Mouse (Mus musculus) MEL (cell line): ENCODE measurements around the gene Babam2. TPM values are rescaled to one million over a fixed set of nuclear protein-coding genes. Genes with fewer than 3 reads are reported as not detected.
A peak's percentile ranks its signal among the peaks of the same experiment; 100 is the strongest.

Experiments
- DNase-seq: peaks from one replicate; pipeline ENCODE4 v3.0.0; 2011; ENCODE audit warnings: low read depth, low spot score
- H3K27ac ChIP-seq: 2 replicates; pipeline ENCODE4 v1.5.1; 2012; ENCODE audit warnings: low read depth, mild to moderate bottlenecking, control low read depth, low read length, moderate library complexity; ENCODE audit not compliant: control insufficient read depth
- H3K27me3 ChIP-seq, 2 experiments: fragments of 150-350 bp in 1 of 2; sonication (generic) in 1 of 2; 2 replicates each; pipeline ENCODE4 v1.6.1; 2012; ENCODE audit warnings: low read length in 2 of 2, mild to moderate bottlenecking in 2 of 2, improper control_type of control experiment in 1 of 2, moderate library complexity in 1 of 2; ENCODE audit not compliant: insufficient read depth in 2 of 2, control insufficient read depth in 1 of 2
- H3K36me3 ChIP-seq, 2 experiments: 2 replicates each; pipeline ENCODE4 v1.6.1; 2012 to 2014; ENCODE audit warnings: low read length in 2 of 2, improper control_type of control experiment in 1 of 2, inconsistent platforms in 1 of 2, mild to moderate bottlenecking in 1 of 2; ENCODE audit not compliant: insufficient read depth in 2 of 2, control insufficient read depth in 1 of 2
- H3K4me1 ChIP-seq, 2 experiments: fragments of 150-350 bp in 1 of 2; sonication (generic) in 1 of 2; 2 replicates each; pipeline ENCODE4 v1.6.1; 2012; ENCODE audit warnings: low read length in 2 of 2, improper control_type of control experiment in 1 of 2, mild to moderate bottlenecking in 1 of 2; ENCODE audit not compliant: insufficient read depth in 2 of 2, control insufficient read depth in 1 of 2
- H3K4me3 ChIP-seq, 2 experiments: fragments of 150-350 bp in 1 of 2; sonication (generic) in 1 of 2; 2 replicates each; pipeline ENCODE4 v1.5.1; 2012; ENCODE audit warnings: low read depth in 2 of 2, low read length in 2 of 2, mild to moderate bottlenecking in 2 of 2, moderate library complexity in 2 of 2, control low read depth in 1 of 2, improper control_type of control experiment in 1 of 2; ENCODE audit not compliant: control insufficient read depth in 1 of 2, insufficient read depth in 1 of 2
- H3K79me2 ChIP-seq: 2 replicates; pipeline ENCODE4 v1.6.1; 2012; ENCODE audit warnings: mild to moderate bottlenecking, low read length, moderate library complexity; ENCODE audit not compliant: control insufficient read depth, poor library complexity, insufficient read depth
- H3K9ac ChIP-seq: 2 replicates; pipeline ENCODE4 v1.6.1; 2012; ENCODE audit warnings: low read depth, mild to moderate bottlenecking, control low read depth, low read length, moderate library complexity; ENCODE audit not compliant: control insufficient read depth, poor library complexity, severe bottlenecking
- H3K9me3 ChIP-seq: fragments of 150-350 bp; sonication (generic); replicated peaks from 2 replicates; pipeline ENCODE4 v1.6.1; 2012; ENCODE audit warnings: mild to moderate bottlenecking, low read length, improper control_type of control experiment, moderate library complexity; ENCODE audit not compliant: insufficient read depth
- BHLHE40 ChIP-seq: IDR thresholded peaks from 2 replicates; pipeline ENCODE4 v1.6.1; 2012; ENCODE audit warnings: low read depth, mild to moderate bottlenecking, inconsistent platforms, low read length, improper control_type of control experiment, borderline replicate concordance
- CHD1 ChIP-seq: IDR thresholded peaks from 2 replicates; pipeline ENCODE4 v1.6.1; 2012; ENCODE audit warnings: low read depth, mild to moderate bottlenecking, inconsistent platforms, low read length, improper control_type of control experiment
- E2F4 ChIP-seq: IDR thresholded peaks from 2 replicates; pipeline ENCODE4 v1.6.1; 2011; ENCODE audit warnings: low read depth, low read length, improper control_type of control experiment, borderline replicate concordance
- ELF1 ChIP-seq: IDR thresholded peaks from 2 replicates; pipeline ENCODE4 v1.6.1; 2014; ENCODE audit warnings: low read depth, mild to moderate bottlenecking, inconsistent platforms, low read length, improper control_type of control experiment, moderate library complexity
- EP300 ChIP-seq, 2 experiments: IDR thresholded peaks; 2 replicates each; pipeline ENCODE4 v1.6.1; 2011; ENCODE audit warnings: improper control_type of control experiment in 2 of 2, low read length in 2 of 2, low read depth in 1 of 2, mild to moderate bottlenecking in 1 of 2
- ETS1 ChIP-seq: IDR thresholded peaks from 2 replicates; pipeline ENCODE4 v1.6.1; 2012; ENCODE audit warnings: low read depth, mild to moderate bottlenecking, inconsistent platforms, low read length, improper control_type of control experiment, moderate library complexity
- GABPA ChIP-seq: IDR thresholded peaks from 2 replicates; pipeline ENCODE4 v1.6.1; 2012; ENCODE audit warnings: low read depth, mild to moderate bottlenecking, inconsistent platforms, low read length, improper control_type of control experiment, moderate library complexity
- HCFC1 ChIP-seq: IDR thresholded peaks from 2 replicates; pipeline ENCODE4 v1.6.1; 2012; ENCODE audit warnings: low read depth, mild to moderate bottlenecking, inconsistent platforms, low read length, improper control_type of control experiment, moderate library complexity
- JUND ChIP-seq: IDR thresholded peaks from 2 replicates; pipeline ENCODE4 v1.6.1; 2011; ENCODE audit warnings: low read depth, mild to moderate bottlenecking, improper control_type of control experiment, low read length
- MAX ChIP-seq: IDR thresholded peaks from 2 replicates; pipeline ENCODE4 v1.6.1; 2011; ENCODE audit warnings: low read length, improper control_type of control experiment
- MEF2A ChIP-seq: IDR thresholded peaks from 2 replicates; pipeline ENCODE4 v1.6.1; 2014; ENCODE audit warnings: low read depth, mild to moderate bottlenecking, inconsistent platforms, low read length, improper control_type of control experiment; ENCODE audit not compliant: poor library complexity, insufficient replicate concordance, severe bottlenecking; ENCODE audit errors: extremely low read depth
- MXI1 ChIP-seq: IDR thresholded peaks from 2 replicates; pipeline ENCODE4 v1.6.1; 2011; ENCODE audit warnings: mild to moderate bottlenecking, low read depth, low read length, improper control_type of control experiment
- MYB ChIP-seq: IDR thresholded peaks from 2 replicates; pipeline ENCODE4 v1.6.1; 2011; ENCODE audit warnings: mild to moderate bottlenecking, low read depth, low read length, improper control_type of control experiment
- NELFE ChIP-seq: IDR thresholded peaks from 2 replicates; pipeline ENCODE4 v1.6.1; 2011; ENCODE audit warnings: low read depth, low read length, improper control_type of control experiment
- NRF1 ChIP-seq: IDR thresholded peaks from 2 replicates; pipeline ENCODE4 v1.6.1; 2014; ENCODE audit warnings: low read depth, mild to moderate bottlenecking, inconsistent platforms, low read length, improper control_type of control experiment, moderate library complexity; ENCODE audit not compliant: poor library complexity, insufficient read depth, severe bottlenecking
- POLR2A ChIP-seq, 2 experiments: IDR thresholded peaks; 2 replicates each; pipeline ENCODE4 v1.6.1; 2011 to 2012; ENCODE audit warnings: low read length in 2 of 2, mild to moderate bottlenecking in 2 of 2, control low read depth in 1 of 2, improper control_type of control experiment in 1 of 2, low read depth in 1 of 2, moderate library complexity in 1 of 2; ENCODE audit not compliant: control insufficient read depth in 1 of 2, insufficient read depth in 1 of 2, poor library complexity in 1 of 2
- POLR2AphosphoS2 ChIP-seq: IDR thresholded peaks from 2 replicates; pipeline ENCODE4 v1.6.1; 2011; ENCODE audit warnings: low read length, improper control_type of control experiment
- POLR2AphosphoS5 ChIP-seq: IDR thresholded peaks from 2 replicates; pipeline ENCODE4 v1.6.1; 2012; ENCODE audit warnings: low read depth, borderline replicate concordance, mild to moderate bottlenecking, inconsistent platforms, low read length, moderate library complexity, mixed read lengths
- RAD21 ChIP-seq: IDR thresholded peaks from 2 replicates; pipeline ENCODE4 v1.6.1; 2011; ENCODE audit warnings: mild to moderate bottlenecking, low read depth, low read length, improper control_type of control experiment
- SIN3A ChIP-seq: IDR thresholded peaks from 2 replicates; pipeline ENCODE4 v1.6.1; 2012; ENCODE audit warnings: low read length, improper control_type of control experiment, inconsistent platforms
- SMC3 ChIP-seq: IDR thresholded peaks from 2 replicates; pipeline ENCODE4 v1.6.1; 2011; ENCODE audit warnings: low read depth, low read length, improper control_type of control experiment
- TCF12 ChIP-seq: IDR thresholded peaks from 2 replicates; pipeline ENCODE4 v1.6.1; 2014; ENCODE audit warnings: low read depth, mild to moderate bottlenecking, inconsistent platforms, low read length, improper control_type of control experiment, moderate library complexity
- UBTF ChIP-seq: IDR thresholded peaks from 2 replicates; pipeline ENCODE4 v1.6.1; 2012; ENCODE audit warnings: low read depth, mild to moderate bottlenecking, inconsistent platforms, low read length, improper control_type of control experiment, moderate library complexity, borderline replicate concordance; ENCODE audit not compliant: insufficient read depth
- USF1 ChIP-seq: IDR thresholded peaks from 2 replicates; pipeline ENCODE4 v1.6.1; 2014; ENCODE audit warnings: low read depth, mild to moderate bottlenecking, inconsistent platforms, low read length, improper control_type of control experiment, moderate library complexity
- ZMIZ1 ChIP-seq: IDR thresholded peaks from 2 replicates; pipeline ENCODE4 v1.6.1; 2012; ENCODE audit warnings: low read depth, mild to moderate bottlenecking, inconsistent platforms, low read length, improper control_type of control experiment, moderate library complexity
- polyA plus RNA-seq, 2 experiments: library from polyadenylated mRNA; stranded (reverse) in 1 of 2; unstranded in 1 of 2; fragments of >175 nt in 1 of 2; fragments of >200 nt in 1 of 2; gene quantifications; 2 replicates each; pipeline versions ENCODE4 v1.2.1 to v1.2.4; 2012; ENCODE audit warnings: low replicate concordance in 2 of 2, low read depth in 1 of 2; ENCODE audit not compliant: insufficient read length in 2 of 2, insufficient read depth in 1 of 2, missing spikeins in 1 of 2
- total RNA-seq: library from RNA; depleted of rRNA; stranded (reverse); fragments of 300-350 nt; gene quantifications from 2 replicates; pipeline ENCODE4 v1.2.3, GENCODE M21; 2012; rRNA removed

Babam2 gene
- total RNA-seq (40.5 and 43.3 TPM in 2 replicates), polyA plus RNA-seq (10 to 100 TPM in 1 of 2 experiments, not detected in 1; 86.6 TPM)

GRCm38 (mm10) chr5:31697644-31698296, at the start of gene Babam2:
Gene Babam2, plus strand, starts transcription at chr5:31697684.
- H3K27me3 ChIP-seq: no peaks in the 10 kb centered on the region
- H3K4me1 ChIP-seq: peaks cover 4 to 5% of the 10 kb centered on the region in 2 experiments; a peak in 3 of 4 replicates
- TF ChIP-seq EP300 (IDR thresholded peaks at IDR 0.05; ENCODE audit: low read depth in 1 of 2, low read length in 2 of 2) (peak in 1 of 2 experiments; percentile 21; a peak in 1 of 4 replicates), BHLHE40 (no peak), SMC3 (peak; percentile 11; the same call in 1 of the 2 replicates), GABPA (no peak), MYB (no peak), POLR2AphosphoS2 (peak; percentile 89), POLR2A (IDR thresholded peaks at IDR 0.05; ENCODE audit: control insufficient read depth in 1 of 2, insufficient read depth in 1 of 2, low read depth in 1 of 2, low read length in 2 of 2, poor library complexity in 1 of 2) (peak; percentile 86 to 90; a peak in 3 of 4 replicates), RAD21 (no peak; the same call in 1 of the 2 replicates), ETS1 (peak; percentile 53; the same call in 1 of the 2 replicates), UBTF (no peak), SIN3A (peak; percentile 99), NELFE (peak; percentile 94), HCFC1 (peak; percentile 89), MAX (peak; percentile 99), USF1 (0 out of 2 replicates have a peak, but pooled peaks have one; percentile 4), MXI1 (peak; percentile 93), MEF2A (0 out of 2 replicates have a peak, but pooled peaks have one; percentile 41), TCF12 (0 out of 2 replicates have a peak, but pooled peaks have one; percentile 17), E2F4 (peak; percentile 50; the same call in 1 of the 2 replicates), NRF1 (peak; percentile 69), CHD1 (peak; percentile 64), ELF1 (peak; percentile 95), JUND (no peak), POLR2AphosphoS5 (no peak), ZMIZ1 (peak; percentile 87)
- H3K27ac ChIP-seq: peak within 1 kb of the TSS; percentile 96
- peaks cover 19% of the 10 kb centered on the region for H3K79me2 ChIP-seq
- H3K4me3 ChIP-seq: peak within 1 kb of the TSS; percentile 83 to 84
- H3K9ac ChIP-seq: peak within 1 kb of the TSS; percentile 89
- no peaks in the 10 kb centered on the region for H3K9me3 ChIP-seq
- H3K36me3 ChIP-seq: peaks cover 0 to 22% of the 10 kb centered on the region in 2 experiments; a peak in 2 of 4 replicates
- DNase-seq: peak; percentile 97
